Mouse (Mus musculus) cerebellum, adult 2 months (tissue): Measurements from ENCODE around the gene Jmy. TPM values are rescaled to one million over a fixed set of nuclear protein-coding genes. Genes with fewer than 3 reads are reported as not detected.

ENCODE experiments used
- DNase-seq, 2 experiments: peaks; one replicate each; pipeline ENCODE4 v3.0.0; 2021
- H3K27ac ChIP-seq: fragments of 200-500 bp; 2 replicates; pipeline ENCODE4 v1.5.1; 2012; ENCODE audit warnings: low read length, control low read depth, inconsistent platforms; ENCODE audit not compliant: insufficient read depth
- H3K27me3 ChIP-seq: fragments of 200-500 bp; 2 replicates; pipeline ENCODE4 v1.6.1; 2012; ENCODE audit warnings: inconsistent platforms, mild to moderate bottlenecking, low read length, moderate library complexity; ENCODE audit not compliant: control insufficient read depth, insufficient read depth
- H3K4me1 ChIP-seq: fragments of 200-500 bp; 2 replicates; pipeline ENCODE4 v1.6.1; 2011; ENCODE audit warnings: low read length; ENCODE audit not compliant: control insufficient read depth, insufficient read depth
- H3K4me3 ChIP-seq: fragments of 200-500 bp; replicated peaks from 2 replicates; pipeline ENCODE3; 2011; ENCODE audit warnings: mild to moderate bottlenecking, low read depth, low read length, control low read depth; ENCODE audit not compliant: insufficient read depth
- CTCF ChIP-seq: fragments of 200-500 bp; IDR thresholded peaks from 2 replicates; pipeline ENCODE4 v1.5.1; 2011; ENCODE audit warnings: low read depth, mild to moderate bottlenecking, control low read depth, low read length, moderate library complexity, borderline replicate concordance; ENCODE audit not compliant: insufficient read depth
- POLR2A ChIP-seq: fragments of 200-500 bp; IDR thresholded peaks from 2 replicates; pipeline ENCODE4 v1.6.1; 2011; ENCODE audit warnings: low read length, control low read depth, borderline replicate concordance; ENCODE audit not compliant: insufficient read depth
- WGBS: fragments of 180-500 bp; shearing (Covaris S2); methylation state at CpG from one replicate; pipeline ENCODE4 v1.1.7; 2018; 5-methylcytosine and 5-hydroxymethylcytosine counted together
- polyA plus RNA-seq: library from polyadenylated mRNA; depleted of rRNA; stranded (reverse); fragments of >200 nt; gene quantifications from 2 replicates; pipeline ENCODE4 v1.2.3, GENCODE M21; 2012

The Jmy gene
- polyA plus RNA-seq, 1 experiment = 16.7 TPM

DNA sequence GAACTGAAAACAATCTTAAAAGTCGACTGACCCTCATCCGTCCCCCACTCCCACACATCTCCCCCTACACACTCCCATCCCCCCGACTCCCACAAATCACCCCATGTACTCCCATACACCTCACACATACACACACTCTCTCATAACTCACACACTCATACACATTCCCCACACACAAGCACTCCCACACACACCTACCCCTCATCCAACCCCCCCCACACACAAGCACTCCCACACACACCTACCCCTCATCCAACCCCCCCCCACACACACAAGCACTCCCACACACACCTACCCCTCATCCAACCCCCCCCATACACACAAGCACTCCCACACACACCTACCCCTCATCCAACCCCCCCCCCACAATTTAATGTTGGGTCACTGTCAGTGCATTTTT, 59.4 kb downstream of the Jmy start:
- H3K27ac ChIP-seq = no peak overlapping the region
- no peak for DNase-seq
- H3K4me1 ChIP-seq = no peaks in the 10 kb centered on the region
- no peaks in the 10 kb centered on the region for H3K27me3 ChIP-seq
- no peak overlapping the region for H3K4me3 ChIP-seq
- WGBS = 95% methylated on average over 3 of the region's 3 CpGs
- TF ChIP-seq POLR2A (no peak), CTCF (no peak)

- H3K4me3 ChIP-seq = no peak overlapping the region
- WGBS = 36% methylated on average over 1 of the region's 1 CpGs
These were observed 70.4 kb downstream of the Jmy start for GRCm38 (mm10) chr13:93429205-93429604.

DNA sequence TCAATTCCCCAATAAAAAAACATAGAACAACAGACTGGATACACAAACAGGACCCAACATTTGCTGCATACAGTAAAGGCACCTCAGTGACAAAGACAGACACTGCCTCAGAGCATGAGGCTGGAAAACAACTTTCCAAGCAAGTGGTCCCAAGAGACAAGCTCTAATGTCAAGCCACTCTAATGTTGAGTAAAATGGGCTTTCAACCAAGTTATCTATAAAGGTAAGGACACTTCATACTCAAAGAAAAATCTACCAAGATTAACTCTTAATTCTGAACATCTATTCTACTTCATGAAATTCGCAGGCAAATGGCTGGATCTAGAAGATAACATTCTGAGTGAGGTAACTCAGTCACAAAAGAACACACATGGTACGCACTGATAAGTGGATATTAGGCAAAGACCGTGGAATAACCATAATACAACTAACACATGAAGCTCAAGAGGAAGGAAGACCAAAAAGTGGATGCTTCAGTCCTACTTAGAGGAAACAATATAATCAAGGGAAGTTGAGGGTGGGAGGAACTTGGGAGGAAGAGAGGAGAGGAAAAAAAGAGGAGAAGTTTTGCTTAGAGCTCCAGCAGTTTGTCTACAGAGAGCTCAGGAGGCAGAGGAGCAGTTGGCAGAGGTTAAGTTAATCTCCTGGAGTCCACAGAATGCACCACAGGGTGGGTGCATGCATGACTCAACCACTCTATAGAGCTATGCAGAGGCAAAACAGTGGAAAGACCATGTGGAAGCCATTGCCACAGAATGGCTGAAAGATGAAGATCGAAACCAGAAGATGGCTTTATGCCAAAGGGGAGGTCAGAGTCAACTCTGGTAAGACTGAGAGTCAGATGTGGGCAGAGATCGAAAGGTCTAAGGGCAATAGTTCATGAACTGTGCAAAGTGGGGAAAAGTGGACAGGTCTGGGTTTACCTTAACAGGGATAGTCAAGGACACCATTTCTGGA, 71.4 kb downstream of the Jmy start:
- WGBS = 92% methylated on average over 5 of the region's 5 CpGs
- Histone ChIP-seq H3K4me1 (no peaks in the 10 kb centered on the region; the same call in 1 of the 2 replicates), H3K4me3 (no peak overlapping the region), H3K27ac (no peak overlapping the region), H3K27me3 (no peaks in the 10 kb centered on the region)
- no peak for TF ChIP-seq POLR2A
- TF ChIP-seq CTCF = no peak
- DNase-seq = no peak

More at GRCm38 (mm10) chr13:93429205-93429604, 70.4 kb downstream of the Jmy start:
- Histone ChIP-seq H3K4me1 (no peaks in the 10 kb centered on the region; the same call in 1 of the 2 replicates), H3K27me3 (no peaks in the 10 kb centered on the region), H3K27ac (no peak overlapping the region)
- TF ChIP-seq POLR2A (no peak), CTCF (no peak)
- DNase-seq = peak in 1 of 2 experiments; percentile 26

DNA sequence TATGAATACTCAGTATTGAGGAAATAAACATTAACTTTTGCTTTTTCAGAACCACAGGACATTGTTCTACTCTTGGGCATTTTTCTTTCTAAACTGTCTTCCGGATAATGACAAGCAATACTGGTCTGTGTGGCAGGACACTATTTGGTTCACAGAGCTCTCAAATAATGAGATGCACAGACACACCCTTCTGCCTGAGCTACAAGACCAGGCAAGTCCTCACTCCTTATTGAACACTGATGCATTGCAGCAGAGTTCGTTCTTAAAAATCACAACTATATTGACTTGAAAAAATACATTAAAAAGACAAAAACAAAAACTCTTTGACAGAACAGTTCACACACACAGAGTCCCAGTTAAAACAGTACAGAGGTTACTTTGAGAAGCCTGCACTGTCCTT, 76.4 kb downstream of the Jmy start:
- TF ChIP-seq POLR2A (no peak), CTCF (no peak)
- no peak overlapping the region for H3K27ac ChIP-seq
- H3K4me1 ChIP-seq = no peaks in the 10 kb centered on the region; the same call in 1 of the 2 replicates
- H3K4me3 ChIP-seq = no peak overlapping the region
- DNase-seq = no peak
- 83% methylated on average over 2 of the region's 2 CpGs for WGBS
- no peaks in the 10 kb centered on the region for H3K27me3 ChIP-seq

DNA sequence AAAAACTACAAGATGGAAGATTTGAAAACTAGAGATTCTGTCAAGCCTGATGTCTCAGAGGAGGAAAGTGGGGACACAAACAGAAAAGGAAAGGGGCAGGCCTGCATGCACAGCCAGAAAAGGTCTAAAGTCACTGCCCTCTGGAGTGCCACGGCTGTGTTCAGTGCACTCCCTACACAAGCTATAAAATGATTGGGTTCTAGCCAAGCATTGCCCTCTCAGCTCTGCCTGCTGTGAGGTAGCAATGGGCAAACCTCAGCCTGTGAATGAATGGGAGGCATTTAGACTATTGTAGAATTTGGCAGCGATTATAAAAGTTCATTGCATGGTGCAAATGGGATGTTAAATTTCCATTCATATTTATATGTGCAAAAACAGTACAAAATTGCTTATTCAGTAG, 79.8 kb downstream of the Jmy start:
- H3K27ac ChIP-seq = no peak overlapping the region
- 27% methylated on average over 2 of the region's 2 CpGs for WGBS
- H3K4me1 ChIP-seq = no peaks in the 10 kb centered on the region; the same call in none of the 2 replicates
- TF ChIP-seq CTCF (no peak), POLR2A (no peak)
- H3K4me3 ChIP-seq = no peak overlapping the region
- DNase-seq = no peak
- no peaks in the 10 kb centered on the region for H3K27me3 ChIP-seq

DNA sequence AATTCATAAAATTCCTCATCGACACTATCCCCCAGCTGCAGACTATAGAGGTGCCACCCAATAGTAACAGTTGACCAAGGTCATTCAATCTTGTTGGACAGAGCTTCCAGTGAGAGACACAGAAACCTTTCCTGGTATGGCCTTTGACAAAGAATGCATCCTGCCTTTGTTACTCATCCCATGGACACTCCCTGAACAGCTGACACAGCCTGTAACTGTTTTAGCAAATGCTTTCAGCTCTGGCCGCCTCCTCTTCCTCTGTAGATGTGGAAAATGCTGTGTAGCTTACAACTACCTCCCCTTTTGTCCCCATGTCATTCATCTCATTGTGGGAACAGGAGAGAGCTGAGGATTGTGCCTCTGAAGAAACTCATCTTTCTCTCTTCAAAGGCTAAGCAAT, 81.3 kb downstream of the Jmy start:
- Histone ChIP-seq H3K27ac (no peak overlapping the region), H3K27me3 (no peaks in the 10 kb centered on the region), H3K4me3 (no peak overlapping the region), H3K4me1 (no peaks in the 10 kb centered on the region; the same call in none of the 2 replicates)
- TF ChIP-seq CTCF = no peak
- TF ChIP-seq POLR2A = no peak
- DNase-seq = no peak
- WGBS = 91% methylated on average over 2 of the region's 2 CpGs

DNA sequence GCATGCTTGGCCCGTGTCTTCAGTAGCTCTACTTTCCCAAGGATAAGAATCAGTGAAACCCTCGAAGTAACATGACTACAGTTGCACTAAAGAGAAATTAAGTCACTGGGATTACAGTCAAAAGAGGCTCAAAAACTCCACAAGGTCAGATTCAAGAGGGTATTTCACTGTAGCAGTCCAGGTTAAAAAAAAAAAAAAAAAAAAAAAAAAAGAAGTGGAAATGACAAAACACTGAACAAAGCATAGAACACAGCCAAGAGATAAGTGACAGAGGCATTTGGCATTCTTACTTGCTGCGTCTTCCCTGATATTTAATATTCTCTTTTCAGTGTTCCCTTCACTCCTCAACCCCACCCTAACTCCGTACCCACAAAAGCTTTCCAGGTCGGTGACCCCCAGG, 84.6 kb downstream of the Jmy start:
- WGBS = 94% methylated on average over 5 of the region's 5 CpGs
- TF ChIP-seq CTCF = no peak
- TF ChIP-seq POLR2A = no peak
- H3K4me3 ChIP-seq = no peak overlapping the region

DNA sequence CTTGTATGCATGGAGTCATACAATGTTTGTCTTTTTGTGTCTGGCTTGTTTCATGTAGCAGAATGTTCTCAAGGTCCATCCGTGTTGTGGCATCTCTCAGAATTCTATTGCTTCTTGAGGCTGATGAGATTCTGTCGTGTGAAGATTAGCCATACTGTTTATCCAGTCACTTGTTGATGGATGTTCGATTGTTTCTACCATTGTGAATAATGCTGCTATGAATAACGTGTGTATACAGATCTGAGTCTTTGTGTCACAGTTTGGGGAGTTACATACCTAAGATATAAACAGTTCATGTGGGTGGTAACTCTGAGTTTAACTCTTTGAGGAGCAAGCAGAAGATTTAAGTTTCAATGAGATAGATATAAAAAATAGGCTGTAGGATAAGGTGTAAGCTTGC, 89.3 kb downstream of the Jmy start:
- H3K4me3 ChIP-seq = no peak overlapping the region
- 87% methylated on average over 4 of the region's 4 CpGs for WGBS

More for the DNA sequence above, 84.6 kb downstream of the Jmy start:
- Histone ChIP-seq H3K27me3 (no peaks in the 10 kb centered on the region), H3K27ac (no peak overlapping the region), H3K4me1 (no peaks in the 10 kb centered on the region; the same call in none of the 2 replicates)
- DNase-seq = no peak

More for the DNA sequence above, 89.3 kb downstream of the Jmy start:
- TF ChIP-seq CTCF = no peak
- TF ChIP-seq POLR2A = no peak
- no peak for DNase-seq
- Histone ChIP-seq H3K27ac (no peak overlapping the region), H3K4me1 (no peaks in the 10 kb centered on the region; the same call in 1 of the 2 replicates), H3K27me3 (no peaks in the 10 kb centered on the region)
